Mouse (Mus musculus) left cerebral cortex, adult 2 months (tissue): Measurements from ENCODE around the gene Atxn3. TPM values are rescaled to one million over a fixed set of nuclear protein-coding genes. Genes with fewer than 3 reads are reported as not detected.

Experiments used
- DNase-seq, 2 experiments: peaks; one replicate each; pipeline ENCODE4 v3.0.0; 2021 to 2022; ENCODE audit warnings: low spot score in 2 of 2, mixed read lengths in 1 of 2; ENCODE audit errors: extremely low spot score in 1 of 2
- H3K27ac ChIP-seq: fragments of 200-600 bp; 2 replicates; pipeline ENCODE4 v1.8.1; 2022
- H3K4me3 ChIP-seq: fragments of 200-600 bp; 2 replicates; pipeline ENCODE4 v1.8.1; 2022
- CTCF ChIP-seq: fragments of 200-600 bp; IDR thresholded peaks from 2 replicates; pipeline ENCODE4 v1.8.1; 2022; ENCODE audit warnings: antibody characterized with exemption, mild to moderate bottlenecking, moderate library complexity
- intact Hi-C: fragments of 180-260 bp; cut with DNase I; formaldehyde crosslinking; loops from one replicate; pipeline ENCODE4 v1.15.1; 2025
- long read RNA-seq, 2 experiments: library from polyadenylated mRNA; stranded (forward); transcript quantifications; one replicate each; pipeline ENCODE4 v2.0.0; 2021; ENCODE audit warnings: borderline mapping rate in 2 of 2
- total RNA-seq, 2 experiments: library from RNA; stranded (reverse); gene quantifications; 2 replicates each; pipeline ENCODE4 v1.2.3; 2021

The Atxn3 gene
- total RNA-seq = 10 to 100 TPM; 21.9 to 22.1 TPM
- long read RNA-seq, experiment 1, full-length matches to known transcripts = 5 of 16 reads
- long read RNA-seq, experiment 1, partial matches to known transcripts = 1 of 16 reads
- long read RNA-seq, experiment 1, other reads (novel, unspliced or antisense) = 10 of 16 reads
- long read RNA-seq, experiment 2, full-length matches to known transcripts = 6 of 8 reads
- long read RNA-seq, experiment 2, partial matches to known transcripts = 1 of 8 reads
- long read RNA-seq, experiment 2, other reads (novel, unspliced or antisense) = 1 of 8 reads

GRCm38 (mm10) chr12:101957942-101958544 is at the start of gene Atxn3:
Gene Atxn3, minus strand, starts transcription at chr12:101958246.
- TF ChIP-seq CTCF = peak; percentile 57
- Histone ChIP-seq H3K27ac (peak within 1 kb of the TSS; percentile 92), H3K4me3 (peak within 1 kb of the TSS; percentile 96)
- peak; percentile 97 to 98 for DNase-seq
- intact Hi-C loops = loop anchor here (2.0 to 10.0 kb wide), 3 partner anchors 45 to 873 kb away; partner anchors contain the start of genes Ppp4r3a and Trip11

GRCm38 (mm10) chr12:102000785-102001184 is 42.7 kb upstream of the Atxn3 start:
- no peak for DNase-seq
- Histone ChIP-seq H3K27ac (no peak overlapping the region), H3K4me3 (no peak overlapping the region)
- intact Hi-C loops = no loop called here
- no peak for TF ChIP-seq CTCF

GRCm38 (mm10) chr12:101998929-101999328 is 40.9 kb upstream of the Atxn3 start:
- intact Hi-C loops = no loop called here
- no peak for TF ChIP-seq CTCF
- DNase-seq = no peak
- Histone ChIP-seq H3K4me3 (no peak overlapping the region), H3K27ac (no peak overlapping the region)

GRCm38 (mm10) chr12:101994576-101995467 is 36.8 kb upstream of the Atxn3 start:
- no peak for DNase-seq
- no peak overlapping the region for H3K27ac ChIP-seq
- no peak for TF ChIP-seq CTCF
- intact Hi-C loops = no loop called here
- H3K4me3 ChIP-seq = no peak overlapping the region

- Histone ChIP-seq H3K4me3 (no peak overlapping the region), H3K27ac (no peak overlapping the region)
- TF ChIP-seq CTCF = no peak
- intact Hi-C loops = no loop called here
- no peak for DNase-seq
Observed at GRCm38 (mm10) chr12:101987659-101988058, 29.6 kb upstream of the Atxn3 start.

GRCm38 (mm10) chr12:101985110-101985509 is 27.1 kb upstream of the Atxn3 start:
- peak; percentile 64 for TF ChIP-seq CTCF
- DNase-seq = no peak
- H3K4me3 ChIP-seq = no peak overlapping the region
- H3K27ac ChIP-seq = no peak overlapping the region
- intact Hi-C loops = loop anchor here (2.0 kb wide), 1 partner anchor 400 kb away; no protein-coding TSS in a partner anchor

GRCm38 (mm10) chr12:101982977-101983376 is 24.9 kb upstream of the Atxn3 start:
- Histone ChIP-seq H3K27ac (no peak overlapping the region), H3K4me3 (no peak overlapping the region)
- no peak for DNase-seq
- TF ChIP-seq CTCF = no peak
- intact Hi-C loops = no loop called here

- TF ChIP-seq CTCF = no peak
- DNase-seq = no peak
- intact Hi-C loops = no loop called here
- Histone ChIP-seq H3K27ac (no peak overlapping the region), H3K4me3 (no peak overlapping the region)
Observed at GRCm38 (mm10) chr12:101981559-101981958, 23.5 kb upstream of the Atxn3 start.

- intact Hi-C loops = no loop called here
- no peak for TF ChIP-seq CTCF
- DNase-seq = no peak
- Histone ChIP-seq H3K27ac (no peak overlapping the region), H3K4me3 (no peak overlapping the region)
Observed at GRCm38 (mm10) chr12:101980266-101980665, 22.2 kb upstream of the Atxn3 start.

- no peak for TF ChIP-seq CTCF
- no peak overlapping the region for H3K4me3 ChIP-seq
- DNase-seq = no peak
- H3K27ac ChIP-seq = no peak overlapping the region
- intact Hi-C loops = loop anchor here (5.0 kb wide), 1 partner anchor 488 kb away; the partner anchor contains the start of gene Golga5
Observed at GRCm38 (mm10) chr12:101979213-101979750, 21.2 kb upstream of the Atxn3 start.

- intact Hi-C loops = loop anchor here (5.0 kb wide), 1 partner anchor 489 kb away; the partner anchor contains the start of gene Golga5
- Histone ChIP-seq H3K27ac (no peak overlapping the region), H3K4me3 (no peak overlapping the region)
- no peak for DNase-seq
- no peak for TF ChIP-seq CTCF
Observed at GRCm38 (mm10) chr12:101978588-101978987, 20.5 kb upstream of the Atxn3 start.
